Mouse (Mus musculus) stomach, embryonic 16.5 days (tissue): ENCODE measurements around the gene Gm21319. TPM values are rescaled to one million over a fixed set of nuclear protein-coding genes. Genes with fewer than 3 reads are reported as not detected.
"Not testable (repeated sequence)": the region's sequence is repeated elsewhere in the genome, so short reads cannot be mapped to it uniquely, and the experiment has no call there.

Experiments used
- ATAC-seq: fragments of 200-750 bp; cut with Nextera tagmentation; 2 replicates; pipeline ENCODE4 v1.8.0; 2017; ENCODE audit warnings: moderate number of reproducible peaks, moderate TSS enrichment; ENCODE audit not compliant: insufficient read depth, low FRiP score
- H3K27ac ChIP-seq: fragments of 300-500 bp; sonication (generic); 2 replicates; pipeline ENCODE4 v1.5.1; 2014; ENCODE audit warnings: low read length
- H3K27me3 ChIP-seq: fragments of 300-500 bp; sonication (generic); 2 replicates; pipeline ENCODE4 v1.6.1; 2014; ENCODE audit warnings: low read length, control low read depth, mixed read lengths; ENCODE audit not compliant: control insufficient read depth, insufficient read depth
- H3K36me3 ChIP-seq: fragments of 300-500 bp; sonication (generic); 2 replicates; pipeline ENCODE4 v1.6.1; 2014; ENCODE audit warnings: low read length; ENCODE audit not compliant: control insufficient read depth, insufficient read depth
- H3K4me1 ChIP-seq: fragments of 300-500 bp; sonication (generic); 2 replicates; pipeline ENCODE4 v1.6.1; 2014; ENCODE audit warnings: low read length, control low read depth, mixed read lengths; ENCODE audit not compliant: control insufficient read depth, insufficient read depth
- H3K4me2 ChIP-seq: fragments of 300-500 bp; sonication (generic); 2 replicates; pipeline ENCODE4 v1.6.1; 2014; ENCODE audit warnings: low read depth, low read length, mixed read lengths
- H3K4me3 ChIP-seq: fragments of 300-500 bp; sonication (generic); replicated peaks from 2 replicates; pipeline ENCODE4 v1.5.1; 2014; ENCODE audit warnings: mild to moderate bottlenecking, low read length
- H3K9ac ChIP-seq: fragments of 300-500 bp; sonication (generic); 2 replicates; pipeline ENCODE4 v1.6.1; 2014; ENCODE audit warnings: low read length
- H3K9me3 ChIP-seq: fragments of 300-500 bp; sonication (generic); replicated peaks from 2 replicates; pipeline ENCODE4 v1.6.1; 2016; ENCODE audit warnings: low read length, control low read depth; ENCODE audit not compliant: control insufficient read depth
- WGBS: fragments of 180-500 bp; shearing (Covaris S2); extraction: QIAGEN DNeasy Blood & Tissue Kit; methylation state at CpG from one replicate; pipeline ENCODE4 v1.1.7; 2014; 5-methylcytosine and 5-hydroxymethylcytosine counted together
- polyA plus RNA-seq: library from polyadenylated mRNA; unstranded; fragments of >200 nt; fragmentation: Nextera tagmentation; extraction: Ambion mirVana; gene quantifications from 2 replicates; pipeline ENCODE4 v1.2.1, GENCODE M21; 2015

The Gm21319 gene
- polyA plus RNA-seq: not detected in 2 replicates

- not testable (repeated sequence) for H3K9ac ChIP-seq, ATAC-seq, H3K4me3 ChIP-seq, H3K9me3 ChIP-seq, H3K27ac ChIP-seq, H3K27me3 ChIP-seq, H3K36me3 ChIP-seq, H3K4me1 ChIP-seq, H3K4me2 ChIP-seq
- 89% methylated on average over 4 of the region's 4 CpGs for WGBS
These were observed at the start of gene Gm21319 for GRCm38 (mm10) chr12:87775655-87776054. Gm21319 (minus strand) TSS chr12:87775755.

- WGBS: 90% methylated on average over 6 of the region's 6 CpGs
- not testable (repeated sequence) for H3K27ac ChIP-seq, H3K4me1 ChIP-seq
These were observed 40.7 kb upstream of the Gm21319 start, which contains the start of gene BB287469 for GRCm38 (mm10) chr12:87816277-87816676. BB287469 (plus strand) TSS chr12:87816577.

GRCm38 (mm10) chr12:87797971-87798370, 22.4 kb upstream of the Gm21319 start:
- H3K27me3 ChIP-seq, H3K4me1 ChIP-seq, H3K4me3 ChIP-seq, ATAC-seq, H3K4me2 ChIP-seq, H3K9me3 ChIP-seq, H3K9ac ChIP-seq, H3K27ac ChIP-seq, H3K36me3 ChIP-seq: not testable (repeated sequence)
- 87% methylated on average over 5 of the region's 5 CpGs for WGBS

More at GRCm38 (mm10) chr12:87816277-87816676, 40.7 kb upstream of the Gm21319 start, which contains the start of gene BB287469:
- not testable (repeated sequence) for H3K9me3 ChIP-seq, H3K9ac ChIP-seq, H3K36me3 ChIP-seq, ATAC-seq, H3K4me2 ChIP-seq, H3K27me3 ChIP-seq, H3K4me3 ChIP-seq

- WGBS: 75% methylated on average over 1 of the region's 1 CpGs
- not testable (repeated sequence) for H3K4me2 ChIP-seq, H3K4me3 ChIP-seq, H3K9ac ChIP-seq, H3K4me1 ChIP-seq, H3K27ac ChIP-seq, H3K9me3 ChIP-seq, ATAC-seq, H3K27me3 ChIP-seq, H3K36me3 ChIP-seq
These were observed 19.7 kb upstream of the Gm21319 start, which contains the start of gene Gm21936 for GRCm38 (mm10) chr12:87795212-87795611. Gm21936 (plus strand) TSS chr12:87795512.

Other genes with a start within 250 kb of the Gm21319 start
- gene Oog1, start 173.1 kb downstream of the Gm21319 start, polyA plus RNA-seq: not detected in 2 replicates
- gene Gm4027, start 156.9 kb downstream of the Gm21319 start, polyA plus RNA-seq: not detected in 2 replicates
- not detected in 2 replicates for gene Gm16381, start 131.1 kb downstream of the Gm21319 start, polyA plus RNA-seq
- gene Gm21936, start 19.8 kb upstream of the Gm21319 start, polyA plus RNA-seq: not detected in 2 replicates
- not detected in 2 replicates for gene BB287469, start 40.8 kb upstream of the Gm21319 start, polyA plus RNA-seq
- not detected in 2 replicates for gene Gm2001, start 66.6 kb upstream of the Gm21319 start, polyA plus RNA-seq
- gene Gm2016, start 98.3 kb upstream of the Gm21319 start, polyA plus RNA-seq: not detected in 2 replicates
- not detected in 2 replicates for gene Gm2022, start 119.6 kb upstream of the Gm21319 start, polyA plus RNA-seq
- not detected in 2 replicates for gene Gm2035, start 144.1 kb upstream of the Gm21319 start, polyA plus RNA-seq
- gene Gm2042, start 178.3 kb upstream of the Gm21319 start, polyA plus RNA-seq: not detected in 2 replicates
- not detected in 2 replicates for gene Gm2075, start 236.1 kb upstream of the Gm21319 start, polyA plus RNA-seq
- not detected in 2 replicates for gene Gm6803, start 243.0 kb upstream of the Gm21319 start, polyA plus RNA-seq